Comparison of ENCODE assay signal across 20 mouse cellular contexts in the genomic region with DNA sequence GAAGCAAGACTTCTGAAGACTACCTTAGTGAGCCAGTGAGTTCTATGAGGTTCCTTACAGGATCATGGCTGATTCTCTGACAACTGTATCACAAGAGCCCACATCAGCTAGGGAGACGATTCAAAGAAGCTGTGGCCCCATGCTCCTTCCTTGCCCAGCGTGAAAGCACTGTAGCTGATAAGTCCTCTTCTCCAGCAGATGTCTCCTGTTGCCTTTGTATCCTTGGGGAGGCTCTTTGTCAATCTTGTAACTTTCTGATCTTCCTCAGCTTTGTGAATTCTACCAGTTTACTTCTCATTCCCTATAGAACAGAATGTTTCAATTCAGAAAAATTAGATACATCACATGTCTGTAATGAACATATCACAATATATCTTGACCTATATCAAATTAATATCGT.
DNase-seq lines count a peak whose midpoint lies in the region; ATAC-seq and TF ChIP-seq lines count a peak whose summit lies in the region.
"Had no signal": no experiment of that assay in that cellular context is flagged by ENCODE, and none has a peak within 500 bp of the region (broad histone marks: within the 10 kb centered on the region; RNA-seq: fewer than 3 reads in every experiment).

No protein-coding gene starts in this region.

- no peaks in the 10 kb centered on the region for H3K36me3 ChIP-seq in kidney, postnatal 0 days (ENCODE audit: insufficient read depth, low read length)
- H3K36me3 ChIP-seq in forebrain, embryonic 13.5 days (ENCODE audit: poor library complexity, severe bottlenecking) = no peaks in the 10 kb centered on the region
- H3K36me3 ChIP-seq: embryonic facial prominence, embryonic 13.5 days; forebrain, embryonic 12.5 days; heart, embryonic 15.5 days had no signal

- intact Hi-C loops in gastrocnemius, adult 2 months (cut with DNase I) = loop anchor here (5.0 kb wide), 1 partner anchor 445 kb away; no protein-coding TSS in a partner anchor

- no peaks in the 10 kb centered on the region for H3K4me1 ChIP-seq in kidney, postnatal 0 days (replicated peaks; ENCODE audit: insufficient read depth, low read length)
- peaks cover 10% of the 10 kb centered on the region for H3K4me1 ChIP-seq in cortical plate, adult 2 months (ENCODE audit: control insufficient read depth, insufficient read depth, low read length)
- peaks cover 8% of the 10 kb centered on the region for H3K4me1 ChIP-seq in forebrain, embryonic 13.5 days

- no peak overlapping the region for H3K4me2 ChIP-seq in kidney, postnatal 0 days (ENCODE audit: low read length)
- no peak overlapping the region for H3K4me2 ChIP-seq in forebrain, embryonic 13.5 days
- H3K4me2 ChIP-seq: embryonic facial prominence, embryonic 13.5 days; forebrain, embryonic 12.5 days; heart, embryonic 11.5 days; heart, embryonic 15.5 days had no signal

- H3K27me3 ChIP-seq in kidney, postnatal 0 days (ENCODE audit: insufficient read depth, low read length) = no peaks in the 10 kb centered on the region
- no peaks in the 10 kb centered on the region for H3K27me3 ChIP-seq in forebrain, embryonic 13.5 days
- H3K27me3 ChIP-seq: embryonic facial prominence, embryonic 13.5 days; forebrain, embryonic 12.5 days; heart, embryonic 15.5 days had no signal

- H3K27ac ChIP-seq in gastrocnemius, adult 2 months = no peak overlapping the region
- H3K27ac ChIP-seq in kidney, postnatal 0 days = no peak overlapping the region
- no peak overlapping the region for H3K27ac ChIP-seq in cortical plate, adult 2 months (ENCODE audit: insufficient read depth, low read length)
- no peak overlapping the region for H3K27ac ChIP-seq in forebrain, embryonic 13.5 days
- H3K27ac ChIP-seq: embryonic facial prominence, embryonic 13.5 days; forebrain, embryonic 12.5 days; heart, embryonic 15.5 days had no signal

- WGBS in kidney, postnatal 0 days = 72% methylated on average over 3 of the region's 3 CpGs
- whole genome bisulfite sequencing in forebrain, embryonic 13.5 days = 71% methylated on average over 3 of the region's 3 CpGs

- no peak for TF ChIP-seq POLR2A in cortical plate, adult 2 months (IDR thresholded peaks at IDR 0.05; ENCODE audit: extremely low read depth, insufficient read depth, low read length)

- no peak for ATAC-seq in kidney, postnatal 0 days (replicated peaks; ENCODE audit: low FRiP score, low read depth)
- no peak for ATAC-seq in forebrain, embryonic 13.5 days
- ATAC-seq: forebrain, postnatal 0 days; inflammation-experienced regulatory T-cells, adult 6 months had no signal

- no peak overlapping the region for H3K9ac ChIP-seq in kidney, postnatal 0 days (ENCODE audit: low read depth, low read length)
- H3K9ac ChIP-seq in forebrain, embryonic 13.5 days = no peak overlapping the region
- H3K9ac ChIP-seq: embryonic facial prominence, embryonic 13.5 days; forebrain, embryonic 12.5 days; forebrain, postnatal 0 days; heart, embryonic 15.5 days had no signal

- peaks cover 3% of the 10 kb centered on the region; the same call in 1 of the 2 replicates for H3K9me3 ChIP-seq in kidney, postnatal 0 days (replicated peaks; ENCODE audit: low read length)
- peaks cover 4% of the 10 kb centered on the region; the same call in 1 of the 2 replicates for H3K9me3 ChIP-seq in forebrain, embryonic 13.5 days (replicated peaks)
- H3K9me3 ChIP-seq: embryonic facial prominence, embryonic 13.5 days; forebrain, embryonic 12.5 days; heart, embryonic 15.5 days had no signal

- no peak overlapping the region for H3K4me3 ChIP-seq in gastrocnemius, adult 2 months
- no peak overlapping the region for H3K4me3 ChIP-seq in kidney, postnatal 0 days (replicated peaks; ENCODE audit: low read depth, low read length)
- no peak overlapping the region for H3K4me3 ChIP-seq in cortical plate, adult 2 months (ENCODE audit: insufficient read depth, low read length)
- no peak overlapping the region for H3K4me3 ChIP-seq in forebrain, embryonic 13.5 days
- H3K4me3 ChIP-seq: embryonic facial prominence, embryonic 13.5 days; forebrain, embryonic 12.5 days; heart, embryonic 15.5 days had no signal

- DNase-seq in gastrocnemius, adult 2 months = no peak
- no peak for DNase-seq in gastrocnemius, postnatal 4 days (ENCODE audit: low spot score in 2 of 2)
- DNase-seq in kidney, postnatal 0 days (ENCODE audit: low spot score) = no peak
- no peak for DNase-seq in kidney, adult 9 months
- DNase-seq in 416B (ENCODE audit: low read depth) = peak; percentile 31
- DNase-seq: adrenal gland, adult 8-10 months; adrenal gland, postnatal 36 days; cerebellum, adult 8-10 months; cerebellum, postnatal 14 days; forebrain, postnatal 0 days; gastrocnemius, postnatal 25 days; heart, adult 18-20 months; heart, postnatal 36 days had no signal

- TF ChIP-seq CTCF in gastrocnemius, adult 2 months (IDR thresholded peaks at IDR 0.05) = peak; percentile 39; the same call in 1 of the 2 replicates
- TF ChIP-seq CTCF in kidney, postnatal 0 days (IDR thresholded peaks at IDR 0.05; ENCODE audit: low read depth) = peak; percentile 20; the same call in 1 of the 2 replicates
- 0 out of 2 replicates have a peak, but pooled peaks have one; percentile 5 for TF ChIP-seq CTCF in cortical plate, adult 2 months (IDR thresholded peaks at IDR 0.05; ENCODE audit: extremely low read depth, insufficient read depth, low read length)
